Mouse (Mus musculus): ENCODE data around the gene AI481877.
"Not testable (repeated sequence)": the region's sequence is repeated elsewhere in the genome, so short reads cannot be mapped to it uniquely, and the experiment has no call there.

AI481877 gene

GRCm38 (mm10) chr4:59138507-59139033 lies at the start of gene AI481877:
AI481877 (minus strand) TSS chr4:59138983.
- not testable (repeated sequence) for DNase-seq (ENCODE audit: low read depth, low spot score)

GRCm38 (mm10) chr4:59188474-59188801 lies 49.7 kb upstream of the AI481877 start:
- no peak for DNase-seq (ENCODE audit: low read depth, low spot score)

GRCm38 (mm10) chr4:59187289-59187688 lies 48.5 kb upstream of the AI481877 start:
- DNase-seq (ENCODE audit: low read depth, low spot score) = no peak

GRCm38 (mm10) chr4:59185671-59186070 lies 46.9 kb upstream of the AI481877 start:
- no peak for DNase-seq (ENCODE audit: low read depth, low spot score)

- no peak for DNase-seq (ENCODE audit: low read depth, low spot score)
These were observed 42.8 kb upstream of the AI481877 start for GRCm38 (mm10) chr4:59181320-59182271.

- no peak for DNase-seq (ENCODE audit: low read depth, low spot score)
These were observed 38.8 kb upstream of the AI481877 start for GRCm38 (mm10) chr4:59177566-59177965.

- DNase-seq (ENCODE audit: low read depth, low spot score) = no peak
These were observed 37.1 kb upstream of the AI481877 start for GRCm38 (mm10) chr4:59175929-59176328.

GRCm38 (mm10) chr4:59175003-59175402 lies 36.2 kb upstream of the AI481877 start:
- no peak for DNase-seq (ENCODE audit: low read depth, low spot score)

GRCm38 (mm10) chr4:59173181-59173922 lies 34.6 kb upstream of the AI481877 start:
- no peak for DNase-seq (ENCODE audit: low read depth, low spot score)

GRCm38 (mm10) chr4:59172616-59173015 lies 33.8 kb upstream of the AI481877 start:
- DNase-seq (ENCODE audit: low read depth, low spot score) = no peak

- DNase-seq (ENCODE audit: low read depth, low spot score) = no peak
These were observed 31.2 kb upstream of the AI481877 start for GRCm38 (mm10) chr4:59169981-59170380.

- no peak for DNase-seq (ENCODE audit: low read depth, low spot score)
These were observed 28.6 kb upstream of the AI481877 start for GRCm38 (mm10) chr4:59167251-59167847.

- DNase-seq (ENCODE audit: low read depth, low spot score) = no peak
These were observed 25.3 kb upstream of the AI481877 start for GRCm38 (mm10) chr4:59164034-59164433.

GRCm38 (mm10) chr4:59160959-59161670 lies 22.3 kb upstream of the AI481877 start:
- DNase-seq (ENCODE audit: low read depth, low spot score) = no peak

- no peak for DNase-seq (ENCODE audit: low read depth, low spot score)
These were observed 21.5 kb upstream of the AI481877 start for GRCm38 (mm10) chr4:59160289-59160688.

- no peak for DNase-seq (ENCODE audit: low read depth, low spot score)
These were observed 18.9 kb upstream of the AI481877 start for GRCm38 (mm10) chr4:59157654-59158053.

- no peak for DNase-seq (ENCODE audit: low read depth, low spot score)
These were observed 18.3 kb upstream of the AI481877 start for GRCm38 (mm10) chr4:59156897-59157592.

- no peak for DNase-seq (ENCODE audit: low read depth, low spot score)
These were observed 13.2 kb upstream of the AI481877 start for GRCm38 (mm10) chr4:59151953-59152352.

GRCm38 (mm10) chr4:59150907-59151306 lies 12.1 kb upstream of the AI481877 start:
- DNase-seq (ENCODE audit: low read depth, low spot score) = no peak

- DNase-seq (ENCODE audit: low read depth, low spot score) = no peak
These were observed 10.3 kb upstream of the AI481877 start for GRCm38 (mm10) chr4:59149043-59149442.

- DNase-seq (ENCODE audit: low read depth, low spot score) = no peak
These were observed 9.8 kb downstream of the AI481877 start for GRCm38 (mm10) chr4:59128935-59129334.

All from c-Kit-negative CD71-positive TER-119-positive erythroid progenitor cells, embryonic 14.5 days (primary cell).